Mouse (Mus musculus) brain, embryonic 14.5 days (tissue): ENCODE measurements at regions not wholly inside any gene's neighbourhood (a gene's known extent, or its start where the extent isn't known, plus 50 kb on each side); places are given as distances from the start of the nearest gene placed in this dataset.

ENCODE experiments used
- DNase-seq: peaks from one replicate; pipeline ENCODE4 v3.0.0-alpha.2; 2011; ENCODE audit warnings: low read depth
- CTCF ChIP-seq: fragments of 200-500 bp; IDR thresholded peaks from 2 replicates; pipeline ENCODE4 v1.5.1; 2012; ENCODE audit warnings: inconsistent platforms, mild to moderate bottlenecking, moderate library complexity, borderline replicate concordance; ENCODE audit not compliant: insufficient read depth, insufficient read length; ENCODE audit errors: extremely low read depth
- POLR2A ChIP-seq: fragments of 200-500 bp; IDR thresholded peaks from 2 replicates; pipeline ENCODE4 v1.6.1; 2012; ENCODE audit warnings: mild to moderate bottlenecking, inconsistent platforms, borderline replicate concordance; ENCODE audit not compliant: poor library complexity, insufficient read depth, insufficient read length, severe bottlenecking; ENCODE audit errors: extremely low read depth

DNA sequence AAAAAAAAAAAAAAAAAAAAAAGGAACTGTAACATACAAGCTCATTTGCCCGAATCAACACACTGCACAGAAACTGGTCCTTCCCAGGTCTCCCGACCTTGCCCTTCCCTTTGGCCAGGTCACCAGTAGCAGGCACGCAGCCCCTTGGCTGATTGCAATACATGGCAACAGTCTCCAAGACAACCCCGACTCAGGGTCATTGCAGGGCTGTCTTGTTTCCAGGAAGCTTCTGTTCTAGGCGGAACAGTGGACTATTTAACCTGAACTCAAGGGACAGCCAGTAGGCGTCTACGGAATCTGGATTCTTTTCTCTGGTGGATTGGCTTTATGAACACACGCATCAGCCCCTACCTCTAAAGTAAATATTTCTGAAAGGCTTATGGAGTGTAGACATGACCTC, 153.5 kb upstream of the Phactr1 start:
- peak; percentile 15 for DNase-seq
- TF ChIP-seq CTCF (no peak), POLR2A (no peak)

DNA sequence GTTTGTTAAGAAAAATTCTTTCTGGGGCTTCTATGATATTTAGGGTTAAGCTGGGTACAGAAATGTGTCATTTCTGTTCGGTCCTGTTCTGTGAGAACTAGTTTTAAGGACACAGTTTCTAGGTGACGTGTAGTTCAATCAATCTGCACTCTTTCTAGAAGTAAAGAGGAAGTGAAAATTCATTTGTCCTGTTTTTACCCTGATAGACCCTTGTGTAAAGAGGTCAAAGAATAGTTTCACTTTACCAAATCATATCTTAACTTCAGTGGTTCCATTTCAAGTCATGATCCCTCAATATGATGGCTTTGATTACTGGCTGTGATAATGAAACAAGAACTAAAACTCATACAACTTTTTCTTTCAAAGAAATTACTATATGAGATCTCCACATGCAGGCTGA, 152.3 kb upstream of the Phactr1 start:
- no peak for TF ChIP-seq POLR2A
- no peak for TF ChIP-seq CTCF
- no peak for DNase-seq

DNA sequence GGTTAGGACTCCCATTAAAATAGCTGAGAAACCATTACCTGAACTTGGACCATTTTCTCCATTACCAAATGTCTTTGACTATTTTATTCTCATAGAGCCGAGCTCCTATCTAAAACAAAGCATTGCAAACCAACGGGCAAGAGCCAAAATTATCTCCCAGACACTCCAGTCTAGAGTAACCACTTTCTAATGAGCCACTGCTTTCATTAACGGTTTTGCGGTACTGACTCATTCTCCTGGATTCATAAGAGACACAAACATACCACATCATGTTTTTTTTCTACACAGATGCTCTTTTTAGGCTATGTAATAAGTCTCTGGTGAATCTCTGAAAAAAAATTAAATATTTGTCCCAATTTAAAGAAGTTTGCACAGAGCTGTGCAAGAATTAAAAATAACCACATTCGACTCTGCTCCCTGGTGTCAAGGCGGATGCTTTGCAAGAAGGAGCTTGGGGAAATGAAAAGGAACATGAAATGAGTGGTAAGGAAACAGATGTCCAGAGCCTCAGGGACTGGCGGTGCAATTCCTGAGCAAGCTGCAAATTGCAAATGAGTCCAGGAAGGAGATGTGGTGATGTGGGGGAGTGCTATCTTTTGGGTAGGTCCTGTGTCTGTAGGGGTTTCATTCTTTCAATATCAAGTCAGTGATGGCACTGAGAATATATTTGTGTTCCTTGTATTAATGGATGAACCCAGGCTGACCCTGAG, 143.8 kb upstream of the Phactr1 start:
- peak; percentile 13 for DNase-seq
- TF ChIP-seq POLR2A (no peak), CTCF (no peak)

DNA sequence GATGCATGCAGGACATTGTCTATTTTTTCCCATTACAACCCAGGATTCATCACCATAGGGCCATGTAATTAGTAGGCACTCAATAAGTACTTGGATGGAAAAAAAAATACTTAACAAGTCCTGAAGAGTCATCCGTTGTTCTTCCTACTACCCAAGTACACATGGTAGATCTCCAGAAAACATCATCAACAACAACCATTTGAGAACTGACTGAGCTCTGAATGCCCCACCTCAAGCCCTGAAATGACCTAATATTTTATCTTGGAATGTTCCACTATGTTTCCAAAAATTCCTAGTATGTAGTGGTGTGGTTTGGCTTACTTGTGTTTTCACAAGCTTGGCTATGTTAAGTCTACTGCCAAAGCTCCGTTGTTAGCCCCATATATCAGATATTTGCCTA, 142.4 kb upstream of the Phactr1 start:
- DNase-seq: no peak
- TF ChIP-seq CTCF: no peak
- TF ChIP-seq POLR2A: no peak

DNA sequence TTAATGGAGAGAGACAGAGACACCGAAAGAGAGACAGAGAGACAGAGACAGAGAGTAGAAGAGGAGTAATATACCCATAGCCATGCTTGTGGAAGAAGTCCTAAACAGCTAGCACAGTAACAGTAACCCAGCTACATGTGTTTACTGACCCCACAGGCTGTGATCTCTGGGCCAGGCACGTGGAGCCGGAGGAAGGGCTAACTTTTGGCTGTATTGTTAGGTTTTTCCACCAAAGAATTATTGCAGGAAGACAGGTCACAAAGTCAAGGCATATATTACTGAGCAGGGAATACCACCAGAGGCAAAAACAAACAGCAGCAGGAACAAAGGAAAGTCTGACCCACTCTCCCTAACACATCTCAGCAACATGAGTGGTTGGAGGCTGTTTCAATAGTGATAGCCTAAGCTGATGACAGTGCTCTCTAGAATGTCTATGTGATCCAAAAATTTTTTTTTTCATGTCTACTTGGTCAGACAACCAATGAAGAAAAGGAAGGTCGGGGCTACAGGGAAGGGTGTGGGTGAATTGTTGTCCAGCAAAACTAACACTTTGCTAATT, 135.8 kb upstream of the Phactr1 start:
- no peak for DNase-seq
- TF ChIP-seq CTCF: no peak
- no peak for TF ChIP-seq POLR2A

DNA sequence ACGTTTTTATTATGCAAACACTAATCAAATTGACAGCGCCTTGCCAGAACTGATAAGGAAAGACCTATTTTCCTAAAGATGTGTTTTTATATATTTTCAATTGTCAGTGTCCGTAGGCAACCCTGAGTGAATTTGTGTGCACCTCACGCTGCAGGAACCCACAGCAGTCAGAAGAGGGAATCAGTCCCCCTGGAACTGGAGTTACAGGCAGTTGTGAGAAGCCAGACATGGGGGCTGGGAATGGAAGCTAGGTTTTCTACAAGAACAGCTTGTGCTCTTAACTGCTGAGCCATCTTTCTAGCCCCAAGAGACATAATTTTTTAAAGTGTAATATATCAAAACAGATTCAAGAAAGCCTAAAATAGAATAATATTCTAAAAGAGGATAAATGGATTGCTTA, 134.0 kb upstream of the Phactr1 start:
- peak; percentile 20 for DNase-seq
- TF ChIP-seq CTCF: no peak

DNA sequence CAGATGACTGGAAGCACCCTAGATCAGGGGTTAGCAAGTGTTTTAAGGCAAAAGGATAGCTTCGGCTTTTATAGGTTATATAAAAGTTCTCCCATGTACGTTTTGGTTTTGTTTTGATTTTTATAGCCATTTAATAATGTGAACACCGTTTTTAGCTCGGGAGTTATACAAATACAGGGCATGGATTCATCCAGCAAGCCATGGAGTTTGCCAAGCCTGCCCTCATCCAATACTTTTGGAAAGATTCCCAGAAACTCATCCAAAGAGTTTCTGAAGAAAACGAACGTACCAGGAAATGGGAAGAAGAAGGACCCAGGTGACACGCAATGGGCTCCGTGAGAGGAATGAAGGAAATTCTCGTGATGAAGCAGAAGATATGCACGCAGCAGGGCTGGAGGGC, 133.6 kb upstream of the Phactr1 start:
- TF ChIP-seq CTCF: no peak
- no peak for TF ChIP-seq POLR2A
- DNase-seq: no peak

DNA sequence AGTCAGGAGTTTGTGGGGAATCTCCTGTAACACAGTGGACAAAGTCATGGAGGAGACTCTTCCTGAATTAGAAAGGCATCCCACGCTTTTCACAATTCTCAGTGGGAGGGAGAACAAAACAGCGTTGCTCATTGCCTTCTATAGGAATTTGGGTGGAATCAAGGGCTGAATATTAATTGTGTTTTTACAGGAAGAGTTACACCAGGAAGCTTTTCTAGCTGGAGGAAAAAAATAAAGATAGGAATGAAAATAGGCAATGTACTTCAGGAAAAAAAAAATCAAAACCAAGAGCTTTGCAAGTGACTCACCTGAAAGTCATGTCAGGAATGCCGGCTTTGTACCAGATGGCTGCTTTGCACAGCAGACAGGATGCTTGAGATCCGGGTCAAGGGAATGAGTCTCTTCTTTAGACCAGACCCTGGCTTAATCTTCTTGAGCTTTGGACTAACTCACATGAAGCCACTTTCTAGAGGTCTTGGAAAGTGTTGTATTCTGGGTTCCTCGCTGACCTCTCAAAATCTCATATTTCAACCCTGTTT, 131.3 kb upstream of the Phactr1 start:
- DNase-seq: no peak
- no peak for TF ChIP-seq POLR2A
- TF ChIP-seq CTCF: no peak

DNA sequence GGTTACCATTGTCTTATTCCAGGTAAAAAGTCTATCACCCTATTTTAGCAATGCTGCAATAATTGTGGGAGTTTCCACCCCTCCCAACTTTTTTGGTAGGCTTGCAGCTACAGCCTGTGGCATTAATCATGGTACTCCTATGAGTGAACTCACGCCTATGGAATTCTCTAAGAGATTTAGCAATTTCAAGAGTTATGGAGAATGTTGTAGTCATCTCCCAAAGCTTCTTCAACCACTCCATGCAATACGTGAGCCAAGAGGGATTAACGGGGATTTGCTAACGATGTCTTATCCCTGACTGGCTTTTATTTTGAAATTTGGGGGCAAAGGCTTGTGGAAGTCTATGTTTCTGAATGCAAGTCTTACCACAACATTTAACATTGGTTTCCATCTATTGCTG, 125.5 kb upstream of the Phactr1 start:
- DNase-seq: no peak
- TF ChIP-seq CTCF (no peak), POLR2A (no peak)

DNA sequence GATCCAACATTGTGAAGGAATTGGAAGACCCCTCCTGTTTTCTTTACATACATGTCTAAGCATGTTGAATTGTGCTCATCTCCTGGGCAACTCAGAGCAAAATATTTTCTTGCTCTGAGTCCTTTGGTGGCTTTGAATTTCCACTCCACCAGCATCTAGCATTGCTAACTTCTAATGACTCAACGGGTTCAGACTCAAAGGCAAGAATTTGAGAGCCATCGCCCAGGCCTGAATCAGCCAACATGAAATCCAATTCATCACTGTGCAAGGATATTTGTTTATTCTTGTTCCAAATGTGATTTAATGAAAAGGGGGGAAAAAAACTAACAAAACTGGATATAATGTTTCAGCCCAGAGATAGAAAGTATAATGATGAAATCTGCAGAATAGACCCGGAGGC, 121.9 kb upstream of the Phactr1 start:
- DNase-seq: no peak
- no peak for TF ChIP-seq CTCF
- no peak for TF ChIP-seq POLR2A

DNA sequence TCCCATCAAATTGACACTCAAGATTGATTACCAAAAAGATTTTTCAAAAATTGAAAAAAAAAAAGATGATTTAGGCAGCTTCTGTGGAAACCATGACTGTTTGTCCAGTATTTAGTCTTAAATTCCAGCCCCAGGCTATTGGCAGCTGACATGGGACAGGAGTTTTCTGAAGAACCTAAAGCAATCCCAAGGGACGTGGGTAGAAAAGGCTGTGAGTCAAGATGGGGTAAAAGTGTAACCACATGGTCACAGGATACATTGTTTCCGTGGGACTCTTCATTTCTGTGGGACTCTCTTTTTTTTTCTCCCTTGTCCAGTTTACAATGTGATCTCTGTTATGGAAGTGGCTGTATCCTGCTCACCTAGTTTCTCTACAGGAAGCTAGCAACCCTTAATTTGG, 119.0 kb upstream of the Phactr1 start:
- no peak for DNase-seq
- TF ChIP-seq POLR2A: no peak
